Mouse (Mus musculus): Measurements from ENCODE around the gene Acoxl. TPM values are rescaled to one million over a fixed set of nuclear protein-coding genes. Genes with fewer than 3 reads are reported as not detected.

The Acoxl gene
- total RNA-seq, 2 experiments from 2014 or later: not detected

GRCm38 (mm10) chr2:127960579-127960978 is 121.9 kb downstream of the Acoxl start:
- no peak for DNase-seq

- peak; percentile 37 to 43 for DNase-seq
Observed at GRCm38 (mm10) chr2:127961154-127961553, 122.5 kb downstream of the Acoxl start.

- peak; percentile 40 to 48 for DNase-seq
Observed at GRCm38 (mm10) chr2:127961802-127962433, 123.2 kb downstream of the Acoxl start.

- DNase-seq: no peak
Observed at GRCm38 (mm10) chr2:127968944-127969343, 130.3 kb downstream of the Acoxl start.

- no peak for DNase-seq
Observed at GRCm38 (mm10) chr2:127976276-127976675, 137.6 kb downstream of the Acoxl start.

GRCm38 (mm10) chr2:127978601-127979230 is 140.0 kb downstream of the Acoxl start:
- DNase-seq: no peak

- no peak for DNase-seq
Observed at GRCm38 (mm10) chr2:127982610-127983009, 143.9 kb downstream of the Acoxl start.

- DNase-seq: no peak
Observed at GRCm38 (mm10) chr2:127983301-127983700, 144.6 kb downstream of the Acoxl start.

- DNase-seq: no peak
Observed at GRCm38 (mm10) chr2:127983981-127984380, 145.3 kb downstream of the Acoxl start.

GRCm38 (mm10) chr2:127987706-127988105 is 149.0 kb downstream of the Acoxl start:
- no peak for DNase-seq

GRCm38 (mm10) chr2:127990856-127991479 is 152.3 kb downstream of the Acoxl start:
- DNase-seq: no peak

GRCm38 (mm10) chr2:127991656-127992055 is 153.0 kb downstream of the Acoxl start:
- no peak for DNase-seq

- DNase-seq: no peak
Observed at GRCm38 (mm10) chr2:128008662-128009423, 170.2 kb downstream of the Acoxl start.

- DNase-seq: no peak
Observed at GRCm38 (mm10) chr2:128014613-128015012, 175.9 kb downstream of the Acoxl start.

- DNase-seq: no peak
Observed at GRCm38 (mm10) chr2:128015602-128016001, 176.9 kb downstream of the Acoxl start.

GRCm38 (mm10) chr2:128020039-128020907 is 181.6 kb downstream of the Acoxl start:
- no peak for DNase-seq

- no peak for DNase-seq
Observed at GRCm38 (mm10) chr2:128020908-128021193, 182.2 kb downstream of the Acoxl start.

- DNase-seq: no peak
Observed at GRCm38 (mm10) chr2:128023855-128024254, 185.2 kb downstream of the Acoxl start.

GRCm38 (mm10) chr2:128027696-128028095 is 189.0 kb downstream of the Acoxl start:
- no peak for DNase-seq

- DNase-seq: no peak
Observed at GRCm38 (mm10) chr2:128029968-128030367, 191.3 kb downstream of the Acoxl start.

- DNase-seq: no peak
Observed at GRCm38 (mm10) chr2:128032111-128032510, 193.4 kb downstream of the Acoxl start.

- DNase-seq: no peak
Observed at GRCm38 (mm10) chr2:128033503-128033902, 194.8 kb downstream of the Acoxl start.
